Mouse (Mus musculus) intestine, postnatal 0 days (tissue): ENCODE data around the gene Ppp6c. TPM values are rescaled to one million over a fixed set of nuclear protein-coding genes. Genes with fewer than 3 reads are reported as not detected.

Experiments
- ATAC-seq: fragments of 200-750 bp; cut with Nextera tagmentation; 2 replicates; pipeline ENCODE4 v1.8.0; 2017; ENCODE audit warnings: mild to moderate bottlenecking, moderate TSS enrichment, moderate library complexity
- H3K27ac ChIP-seq: fragments of 300-500 bp; sonication (generic); 2 replicates; pipeline ENCODE4 v1.5.1; 2014; ENCODE audit warnings: mild to moderate bottlenecking, low read depth, low read length, moderate library complexity
- H3K27me3 ChIP-seq: fragments of 300-500 bp; sonication (generic); replicated peaks from 2 replicates; pipeline ENCODE4 v1.6.1; 2014; ENCODE audit warnings: low read length, mixed read lengths; ENCODE audit not compliant: control insufficient read depth, insufficient read depth
- H3K36me3 ChIP-seq: fragments of 300-500 bp; sonication (generic); 2 replicates; pipeline ENCODE4 v1.6.1; 2014; ENCODE audit warnings: mild to moderate bottlenecking, moderate library complexity; ENCODE audit not compliant: control insufficient read depth, insufficient read depth
- H3K4me1 ChIP-seq: fragments of 300-500 bp; sonication (generic); replicated peaks from 2 replicates; pipeline ENCODE4 v1.6.1; 2014; ENCODE audit warnings: antibody characterized with exemption, low read length, mixed read lengths; ENCODE audit not compliant: control insufficient read depth, insufficient read depth
- H3K4me2 ChIP-seq: fragments of 300-500 bp; sonication (generic); replicated peaks from 2 replicates; pipeline ENCODE4 v1.6.1; 2014; ENCODE audit warnings: low read depth, mild to moderate bottlenecking, moderate library complexity
- H3K4me3 ChIP-seq: fragments of 300-500 bp; sonication (generic); 2 replicates; pipeline ENCODE4 v1.5.1; 2014; ENCODE audit warnings: low read depth, low read length
- H3K9ac ChIP-seq: fragments of 300-500 bp; sonication (generic); 2 replicates; pipeline ENCODE4 v1.6.1; 2014; ENCODE audit warnings: mild to moderate bottlenecking, low read depth, low read length
- H3K9me3 ChIP-seq: fragments of 300-500 bp; sonication (generic); 2 replicates; pipeline ENCODE4 v1.6.1; 2016; ENCODE audit warnings: mixed run types; ENCODE audit not compliant: control insufficient read depth
- CTCF ChIP-seq: sonication (generic); IDR thresholded peaks from 2 replicates; pipeline ENCODE4 v1.5.1; 2016; ENCODE audit warnings: low read depth, mild to moderate bottlenecking, control low read depth, antibody characterized with exemption, moderate library complexity
- WGBS: fragments of 180-500 bp; shearing (Covaris S2); extraction: QIAGEN DNeasy Blood & Tissue Kit; methylation state at CpG from one replicate; pipeline ENCODE4 v1.1.7; 2014; 5-methylcytosine and 5-hydroxymethylcytosine counted together
- polyA plus RNA-seq: library from polyadenylated mRNA; unstranded; fragments of >200 nt; fragmentation: Nextera tagmentation; extraction: Ambion mirVana; gene quantifications from 2 replicates; pipeline ENCODE4 v1.2.1, GENCODE M21; 2015

Gene Ppp6c
- polyA plus RNA-seq, 1 experiment from 2014 or later: 54.5 TPM

- peak; percentile 98 for TF ChIP-seq CTCF
- 0% methylated on average over 39 of the region's 41 CpGs for WGBS
- no peaks in the 10 kb centered on the region for H3K4me1 ChIP-seq
- H3K4me3 ChIP-seq: peak within 1 kb of the TSS; percentile 99
- H3K9ac ChIP-seq: peak within 1 kb of the TSS; percentile 82
- no peaks in the 10 kb centered on the region for H3K27me3 ChIP-seq
- H3K36me3 ChIP-seq: 0 out of 2 replicates have a peak, but pooled peaks cover 4% of the 10 kb centered on the region
- H3K9me3 ChIP-seq: no peaks in the 10 kb centered on the region
- ATAC-seq: peak; percentile 100
- peak within 1 kb of the TSS; percentile 94 for H3K4me2 ChIP-seq
- H3K27ac ChIP-seq: peak within 1 kb of the TSS; percentile 82
Observed at GRCm38 (mm10) chr2:39190561-39191056, 35.6 kb downstream of the Ppp6c start, which contains the start of gene Scai. Scai (minus strand) TSS chr2:39190734.

GRCm38 (mm10) chr2:39189961-39190560 is 36.2 kb downstream of the Ppp6c start:
- H3K27ac ChIP-seq: peak overlapping the region; percentile 82
- H3K4me1 ChIP-seq: no peaks in the 10 kb centered on the region
- 0 out of 2 replicates have a peak, but pooled peaks cover 4% of the 10 kb centered on the region for H3K36me3 ChIP-seq
- WGBS: 1% methylated on average over 37 of the region's 39 CpGs
- H3K4me3 ChIP-seq: peak overlapping the region; percentile 99
- ATAC-seq: peak; percentile 37
- peak overlapping the region; percentile 82 for H3K9ac ChIP-seq
- no peaks in the 10 kb centered on the region for H3K27me3 ChIP-seq
- TF ChIP-seq CTCF: no peak
- no peaks in the 10 kb centered on the region for H3K9me3 ChIP-seq
- H3K4me2 ChIP-seq: peak overlapping the region; percentile 94

- H3K36me3 ChIP-seq: no peaks in the 10 kb centered on the region
- no peaks in the 10 kb centered on the region for H3K9me3 ChIP-seq
- H3K4me2 ChIP-seq: no peak overlapping the region
- H3K27me3 ChIP-seq: no peaks in the 10 kb centered on the region
- WGBS: 63% methylated on average over 3 of the region's 3 CpGs
- H3K4me1 ChIP-seq: no peaks in the 10 kb centered on the region
- H3K4me3 ChIP-seq: no peak overlapping the region
- H3K9ac ChIP-seq: no peak overlapping the region
- no peak for ATAC-seq
- H3K27ac ChIP-seq: no peak overlapping the region; the same call in 1 of the 2 replicates
- peak; percentile 43 for TF ChIP-seq CTCF
Observed at GRCm38 (mm10) chr2:39185942-39186341, 40.3 kb downstream of the Ppp6c start.

GRCm38 (mm10) chr2:39183587-39183986 is 42.7 kb downstream of the Ppp6c start:
- WGBS: 85% methylated on average over 2 of the region's 2 CpGs

GRCm38 (mm10) chr2:39160996-39161395 is 65.3 kb downstream of the Ppp6c start:
- ATAC-seq: peak; percentile 51
- Histone ChIP-seq H3K4me3 (no peak overlapping the region), H3K4me2 (no peak overlapping the region), H3K36me3 (no peaks in the 10 kb centered on the region), H3K9me3 (no peaks in the 10 kb centered on the region), H3K9ac (no peak overlapping the region), H3K27ac (no peak overlapping the region), H3K27me3 (no peaks in the 10 kb centered on the region), H3K4me1 (no peaks in the 10 kb centered on the region)
- whole genome bisulfite sequencing: 53% methylated on average over 1 of the region's 1 CpGs
- TF ChIP-seq CTCF: no peak

More at GRCm38 (mm10) chr2:39183587-39183986, 42.7 kb downstream of the Ppp6c start:
- H3K4me2 ChIP-seq: no peak overlapping the region
- TF ChIP-seq CTCF: no peak
- H3K36me3 ChIP-seq: 0 out of 2 replicates have a peak, but pooled peaks cover 4% of the 10 kb centered on the region
- no peaks in the 10 kb centered on the region for H3K27me3 ChIP-seq
- H3K9ac ChIP-seq: no peak overlapping the region
- H3K9me3 ChIP-seq: no peaks in the 10 kb centered on the region
- no peaks in the 10 kb centered on the region for H3K4me1 ChIP-seq
- ATAC-seq: no peak
- no peak overlapping the region for H3K4me3 ChIP-seq
- H3K27ac ChIP-seq: no peak overlapping the region

GRCm38 (mm10) chr2:39157916-39158315 is 68.3 kb downstream of the Ppp6c start:
- no peak overlapping the region for H3K4me2 ChIP-seq
- no peaks in the 10 kb centered on the region for H3K9me3 ChIP-seq
- no peaks in the 10 kb centered on the region for H3K27me3 ChIP-seq
- ATAC-seq: no peak
- TF ChIP-seq CTCF: no peak
- H3K4me3 ChIP-seq: no peak overlapping the region
- H3K36me3 ChIP-seq: no peaks in the 10 kb centered on the region
- no peaks in the 10 kb centered on the region for H3K4me1 ChIP-seq
- WGBS: 64% methylated on average over 1 of the region's 1 CpGs
- no peak overlapping the region for H3K27ac ChIP-seq
- H3K9ac ChIP-seq: no peak overlapping the region
